In genomic region chr19:46962171-46962772, GRCm38 (mm10) we compare ENCODE assay signal across 8 mouse cellular contexts. TPM values are rescaled to one million over a fixed set of nuclear protein-coding genes. Genes with fewer than 3 reads are reported as not detected.
DNase-seq lines count a peak whose midpoint lies in the region; ATAC-seq lines count a peak whose summit lies in the region.

No protein-coding gene starts in this region.

- peak overlapping the region; percentile 63 for H3K4me3 ChIP-seq in hindbrain, embryonic 15.5 days

- peak overlapping the region; percentile 59 for H3K4me2 ChIP-seq in hindbrain, embryonic 15.5 days

- peak overlapping the region; percentile 89 for H3K9ac ChIP-seq in hindbrain, embryonic 15.5 days

- peak; percentile 94 for DNase-seq in ZHBTc4 (ENCODE audit: low read depth, low spot score)
- DNase-seq in cerebellum, postnatal 25 days = peak; percentile 86 to 92
- peak; percentile 76 for DNase-seq in gastrocnemius, adult 18-20 months (ENCODE audit: low spot score)
- DNase-seq in left cerebral cortex, adult 8-10 months (ENCODE audit: low spot score in 2 of 2) = peak; percentile 39
- peak; percentile 51 for DNase-seq in right cerebral cortex, adult 18-20 months
- peak; percentile 24 for DNase-seq in urinary bladder, postnatal 10 days (ENCODE audit: low spot score)

- no peaks in the 10 kb centered on the region for H3K9me3 ChIP-seq in hindbrain, embryonic 15.5 days

- H3K36me3 ChIP-seq in hindbrain, embryonic 15.5 days = no peaks in the 10 kb centered on the region

- WGBS in hindbrain, embryonic 15.5 days = 1% methylated on average over 19 of the region's 54 CpGs

- H3K27me3 ChIP-seq in hindbrain, embryonic 15.5 days = no peaks in the 10 kb centered on the region

- H3K27ac ChIP-seq in hindbrain, embryonic 15.5 days (replicated peaks) = peak overlapping the region; percentile 99

- H3K4me1 ChIP-seq in hindbrain, embryonic 15.5 days (replicated peaks) = peaks cover 38% of the 10 kb centered on the region

- peak; percentile 93 for ATAC-seq in hindbrain, embryonic 15.5 days (ENCODE audit: low FRiP score, low read depth)
- peak; percentile 74 for ATAC-seq in megakaryocyte, adult 5-6 weeks (ENCODE audit: poor library complexity, severe bottlenecking)

RNA-seq across cellular contexts. Expression of gene Ina, which starts 52.2 kb away (rescaled TPM):
- not detected for total RNA-seq in gastrocnemius, adult 18-20 months (2021)
- 526 and 612 TPM in 2 replicates for polyA plus RNA-seq in hindbrain, embryonic 15.5 days (2015; fragmentation: Nextera tagmentation; extraction: Ambion mirVana)
- 100 to 1,000 TPM; 175 to 187 (median 178) TPM for total RNA-seq in left cerebral cortex, adult 8-10 months (2022)
- total RNA-seq in megakaryocyte, adult 5-6 weeks (2015) = not detected in 2 replicates
- total RNA-seq in megakaryocyte, adult 5-6 weeks (2017) = not detected in 2 replicates

RNA-seq across cellular contexts. Expression of gene Nt5c2, which starts 52.7 kb away (rescaled TPM):
- 10 to 100 TPM; 11.4 to 12.3 TPM for total RNA-seq in gastrocnemius, adult 18-20 months (2021)
- polyA plus RNA-seq in hindbrain, embryonic 15.5 days (2015; fragmentation: Nextera tagmentation; extraction: Ambion mirVana) = 74.1 and 81.2 TPM in 2 replicates
- 10 to 100 TPM; 70.8 to 83.9 (median 82.1) TPM for total RNA-seq in left cerebral cortex, adult 8-10 months (2022)
- total RNA-seq in megakaryocyte, adult 5-6 weeks (2015) = 32.5 and 36.1 TPM in 2 replicates
- total RNA-seq in megakaryocyte, adult 5-6 weeks (2017) = 42.1 and 43.6 TPM in 2 replicates

Comparison
In these comparisons a context has a peak if more than half of its experiments do, and no peak if none do; other contexts are left out.
1. Peak in every context shown above with its lines: DNase-seq, ATAC-seq, H3K4me3 ChIP-seq and H3K27ac ChIP-seq.
2. DNase-seq: peak in every context shown above with its lines; median percentile 94 in ZHBTc4; 89 in cerebellum, postnatal 25 days; 76 in gastrocnemius, adult 18-20 months; 51 in right cerebral cortex, adult 18-20 months; 39 in left cerebral cortex, adult 8-10 months; 24 in urinary bladder, postnatal 10 days.
3. RNA of gene Ina, which starts 52.2 kb away (total RNA-seq): 175 to 187 TPM in left cerebral cortex, adult 8-10 months; not detected in gastrocnemius, adult 18-20 months and not detected in megakaryocyte, adult 5-6 weeks; every median in the first group is over 100 times any median in the second.